Mouse (Mus musculus) cerebellum, adult 2 months (tissue): ENCODE results near the gene Dis3l.

Experiments used
- CTCF ChIP-seq: fragments of 200-500 bp; IDR thresholded peaks from 2 replicates; pipeline ENCODE4 v1.5.1; 2011; ENCODE audit warnings: low read depth, mild to moderate bottlenecking, control low read depth, low read length, moderate library complexity, borderline replicate concordance; ENCODE audit not compliant: insufficient read depth
- POLR2A ChIP-seq: fragments of 200-500 bp; IDR thresholded peaks from 2 replicates; pipeline ENCODE4 v1.6.1; 2011; ENCODE audit warnings: low read length, control low read depth, borderline replicate concordance; ENCODE audit not compliant: insufficient read depth

DNA sequence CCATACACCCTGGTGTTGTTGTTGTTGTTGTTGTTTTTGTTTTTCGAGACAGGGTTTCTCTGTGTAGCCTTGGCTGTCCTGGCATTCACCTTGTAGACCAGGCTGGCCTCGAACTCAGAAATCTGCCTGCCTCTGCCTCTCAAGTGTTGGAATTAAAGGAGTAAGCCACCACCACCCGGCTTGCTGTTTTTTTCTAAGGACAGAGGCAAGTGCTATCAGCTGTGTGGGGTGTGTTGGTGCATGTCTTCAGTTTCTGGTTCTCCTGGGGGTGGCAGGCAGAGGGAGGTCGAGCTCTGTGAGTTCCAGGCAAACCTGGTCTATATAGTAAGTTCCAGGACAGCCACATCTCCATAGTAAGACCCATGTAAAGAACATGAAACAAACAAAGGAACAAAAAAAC, 66.8 kb downstream of the Dis3l start:
- no peak for TF ChIP-seq POLR2A
- no peak for TF ChIP-seq CTCF
